In the genomic region with DNA sequence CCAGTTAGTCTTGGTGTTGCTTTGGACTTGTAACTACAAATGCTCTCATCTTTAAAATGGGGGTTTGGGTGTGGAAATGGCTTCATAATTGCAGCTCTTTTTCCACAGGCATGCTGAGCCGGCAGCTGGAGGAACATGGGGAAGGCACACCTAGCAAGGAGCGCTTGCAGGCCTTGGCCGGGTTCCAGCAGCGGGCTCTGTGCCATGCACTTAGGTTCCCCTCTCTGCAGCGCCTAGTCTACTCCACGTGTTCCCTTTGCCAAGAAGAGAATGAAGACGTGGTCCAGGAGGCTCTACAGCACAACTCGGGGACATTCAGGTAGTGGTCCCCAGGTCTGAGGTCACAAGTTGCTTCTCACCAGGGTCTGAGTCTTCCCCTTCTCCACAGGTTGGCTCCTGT, we compare ENCODE assay signal across 13 mouse cellular contexts. TPM values are rescaled to one million over a fixed set of nuclear protein-coding genes. Genes with fewer than 3 reads are reported as not detected.
DNase-seq lines count a peak whose midpoint lies in the region; ATAC-seq lines count a peak whose summit lies in the region.
"Had no signal": no experiment of that assay in that cellular context is flagged by ENCODE, and none has a peak within 500 bp of the region (broad histone marks: within the 10 kb centered on the region; RNA-seq: fewer than 3 reads in every experiment).

No protein-coding gene starts in this region.

- no peak overlapping the region for H3K27ac ChIP-seq in hindbrain, embryonic 15.5 days (replicated peaks)
- H3K27ac ChIP-seq in hindbrain, embryonic 11.5 days (ENCODE audit: low read depth, low read length), result no peak overlapping the region
- no peak overlapping the region for H3K27ac ChIP-seq in stomach, embryonic 16.5 days (ENCODE audit: low read length)
- H3K27ac ChIP-seq: forebrain, embryonic 12.5 days; hindbrain, embryonic 14.5 days; neural tube, embryonic 15.5 days had no signal

- peaks cover 12% of the 10 kb centered on the region for H3K4me1 ChIP-seq in hindbrain, embryonic 15.5 days (replicated peaks)
- H3K4me1 ChIP-seq in hindbrain, embryonic 11.5 days (replicated peaks; ENCODE audit: control insufficient read depth, insufficient read depth, low read length), result peaks cover 5% of the 10 kb centered on the region; the same call in 1 of the 2 replicates
- peaks cover 8% of the 10 kb centered on the region; the same call in 1 of the 2 replicates for H3K4me1 ChIP-seq in stomach, embryonic 16.5 days (ENCODE audit: control insufficient read depth, insufficient read depth, low read length)

- 74% methylated on average over 8 of the region's 8 CpGs for WGBS in hindbrain, embryonic 15.5 days
- WGBS in hindbrain, embryonic 11.5 days, result 92% methylated on average over 8 of the region's 8 CpGs
- WGBS in stomach, embryonic 16.5 days, result 61% methylated on average over 8 of the region's 8 CpGs

- peak; percentile 10; the same call in 1 of the 2 replicates for ATAC-seq in hindbrain, embryonic 15.5 days (ENCODE audit: low FRiP score, low read depth)
- ATAC-seq in hindbrain, embryonic 11.5 days (ENCODE audit: low FRiP score), result no peak
- ATAC-seq in stomach, embryonic 16.5 days (ENCODE audit: insufficient read depth, low FRiP score), result peak; percentile 48; the same call in 1 of the 2 replicates
- ATAC-seq in megakaryocyte-erythroid progenitor cell, adult 5-6 weeks (replicated peaks; ENCODE audit: low FRiP score, low TSS enrichment, poor library complexity, severe bottlenecking), result no peak

- H3K9me3 ChIP-seq in hindbrain, embryonic 15.5 days, result no peaks in the 10 kb centered on the region
- H3K9me3 ChIP-seq in hindbrain, embryonic 11.5 days (ENCODE audit: control insufficient read depth, low read length), result no peaks in the 10 kb centered on the region
- no peaks in the 10 kb centered on the region for H3K9me3 ChIP-seq in stomach, embryonic 16.5 days (replicated peaks; ENCODE audit: control insufficient read depth, low read length)
- H3K9me3 ChIP-seq: forebrain, embryonic 12.5 days; megakaryocyte, embryonic 14.5 days; neural tube, embryonic 15.5 days had no signal

- H3K27me3 ChIP-seq in hindbrain, embryonic 15.5 days, result no peaks in the 10 kb centered on the region
- no peaks in the 10 kb centered on the region for H3K27me3 ChIP-seq in hindbrain, embryonic 11.5 days (ENCODE audit: control insufficient read depth, insufficient read depth, low read length)
- no peaks in the 10 kb centered on the region for H3K27me3 ChIP-seq in stomach, embryonic 16.5 days (ENCODE audit: control insufficient read depth, insufficient read depth, low read length)
- H3K27me3 ChIP-seq: forebrain, embryonic 12.5 days; megakaryocyte, embryonic 14.5 days; neural tube, embryonic 15.5 days had no signal

- peak; percentile 56 for DNase-seq in adrenal gland, adult 2 months
- DNase-seq in adrenal gland, adult 18-20 months (ENCODE audit: low spot score in 2 of 2), result no peak
- DNase-seq in hindbrain, embryonic 11.5 days (ENCODE audit: low spot score), result no peak
- DNase-seq in testis, postnatal 10 days (ENCODE audit: low spot score), result peak; percentile 78
- DNase-seq in testis, postnatal 14 days (ENCODE audit: low spot score), result no peak

- no peak overlapping the region for H3K4me3 ChIP-seq in hindbrain, embryonic 15.5 days
- no peak overlapping the region for H3K4me3 ChIP-seq in hindbrain, embryonic 11.5 days (ENCODE audit: low read depth, low read length)
- no peak overlapping the region for H3K4me3 ChIP-seq in stomach, embryonic 16.5 days (replicated peaks; ENCODE audit: low read length)
- H3K4me3 ChIP-seq: forebrain, embryonic 12.5 days; megakaryocyte, embryonic 14.5 days; neural tube, embryonic 15.5 days had no signal

- no peak overlapping the region for H3K4me2 ChIP-seq in hindbrain, embryonic 15.5 days
- no peak overlapping the region for H3K4me2 ChIP-seq in hindbrain, embryonic 11.5 days (replicated peaks; ENCODE audit: low read depth, low read length)
- H3K4me2 ChIP-seq in stomach, embryonic 16.5 days (ENCODE audit: low read depth, low read length), result no peak overlapping the region
- H3K4me2 ChIP-seq: forebrain, embryonic 12.5 days; hindbrain, embryonic 14.5 days; neural tube, embryonic 15.5 days had no signal

- no peak overlapping the region for H3K9ac ChIP-seq in hindbrain, embryonic 15.5 days
- H3K9ac ChIP-seq in hindbrain, embryonic 11.5 days (ENCODE audit: low read depth, low read length), result no peak overlapping the region
- H3K9ac ChIP-seq in stomach, embryonic 16.5 days (ENCODE audit: low read length), result no peak overlapping the region
- H3K9ac ChIP-seq: forebrain, embryonic 12.5 days; hindbrain, embryonic 14.5 days; neural tube, embryonic 15.5 days had no signal

- peaks cover 82% of the 10 kb centered on the region for H3K36me3 ChIP-seq in hindbrain, embryonic 15.5 days
- peaks cover 12% of the 10 kb centered on the region; the same call in 1 of the 2 replicates for H3K36me3 ChIP-seq in hindbrain, embryonic 11.5 days (ENCODE audit: control insufficient read depth, insufficient read depth, low read length)
- H3K36me3 ChIP-seq in stomach, embryonic 16.5 days (ENCODE audit: control insufficient read depth, insufficient read depth, low read length), result peaks cover 19% of the 10 kb centered on the region

RNA-seq across cellular contexts. Expression of a gene that starts 5.4 kb away (rescaled TPM):
- total RNA-seq in adrenal gland, adult 2 months (2021), result 10 to 100 TPM; 16.8 to 23.0 TPM
- polyA plus RNA-seq in adrenal gland, adult 2 months (2012; rRNA removed), result 34.1 and 35.0 TPM in 2 replicates
- total RNA-seq in adrenal gland, adult 18-20 months (2021), result 10 to 100 TPM; 22.0 to 23.7 TPM
- polyA plus RNA-seq in hindbrain, embryonic 15.5 days (2015; fragmentation: Nextera tagmentation; extraction: Ambion mirVana), result 31.3 and 34.3 TPM in 2 replicates
- 26.8 and 27.8 TPM in 2 replicates for polyA plus RNA-seq in hindbrain, embryonic 11.5 days (2014; fragmentation: Nextera tagmentation; extraction: Ambion mirVana)
- polyA plus RNA-seq in stomach, embryonic 16.5 days (2015; fragmentation: Nextera tagmentation; extraction: Ambion mirVana), result 31.5 and 34.6 TPM in 2 replicates
- total RNA-seq in megakaryocyte-erythroid progenitor cell, adult 5-6 weeks (2014; fragmentation: Nextera tagmentation), result 36.6 and 54.3 TPM in 2 replicates
- total RNA-seq in megakaryocyte-erythroid progenitor cell, adult 5-6 weeks (2017), result 29.7 and 32.5 TPM in 2 replicates

RNA-seq across cellular contexts. Expression of a gene that starts 19.2 kb away (rescaled TPM):
- 10 to 100 TPM; 18.7 to 23.3 TPM for total RNA-seq in adrenal gland, adult 2 months (2021)
- 32.7 and 36.3 TPM in 2 replicates for polyA plus RNA-seq in adrenal gland, adult 2 months (2012; rRNA removed)
- total RNA-seq in adrenal gland, adult 18-20 months (2021), result 10 to 100 TPM; 22.2 to 23.3 TPM
- 11.1 and 11.5 TPM in 2 replicates for polyA plus RNA-seq in hindbrain, embryonic 15.5 days (2015; fragmentation: Nextera tagmentation; extraction: Ambion mirVana)
- 14.5 and 19.9 TPM in 2 replicates for polyA plus RNA-seq in hindbrain, embryonic 11.5 days (2014; fragmentation: Nextera tagmentation; extraction: Ambion mirVana)
- 7.7 and 8.7 TPM in 2 replicates for polyA plus RNA-seq in stomach, embryonic 16.5 days (2015; fragmentation: Nextera tagmentation; extraction: Ambion mirVana)
- total RNA-seq in megakaryocyte-erythroid progenitor cell, adult 5-6 weeks (2014; fragmentation: Nextera tagmentation), result 83.2 and 90.6 TPM in 2 replicates
- 10.4 and 11.1 TPM in 2 replicates for total RNA-seq in megakaryocyte-erythroid progenitor cell, adult 5-6 weeks (2017)

RNA-seq across cellular contexts. Expression of a gene that starts 22.1 kb away (rescaled TPM):
- not detected for total RNA-seq in adrenal gland, adult 2 months (2021)
- polyA plus RNA-seq in adrenal gland, adult 2 months (2012; rRNA removed), result 0.09 TPM in 1 of 2 replicates, not detected in the other
- total RNA-seq in adrenal gland, adult 18-20 months (2021), result not detected
- not detected in 2 replicates for polyA plus RNA-seq in hindbrain, embryonic 15.5 days (2015; fragmentation: Nextera tagmentation; extraction: Ambion mirVana)
- 0.15 TPM in 1 of 2 replicates, not detected in the other for polyA plus RNA-seq in hindbrain, embryonic 11.5 days (2014; fragmentation: Nextera tagmentation; extraction: Ambion mirVana)
- 1.2 and 1.3 TPM in 2 replicates for polyA plus RNA-seq in stomach, embryonic 16.5 days (2015; fragmentation: Nextera tagmentation; extraction: Ambion mirVana)
- total RNA-seq in megakaryocyte-erythroid progenitor cell, adult 5-6 weeks (2014; fragmentation: Nextera tagmentation), result not detected in 2 replicates
- not detected in 2 replicates for total RNA-seq in megakaryocyte-erythroid progenitor cell, adult 5-6 weeks (2017)
- total RNA-seq: left cerebral cortex, postnatal 10 days had no signal
- polyA plus RNA-seq: forebrain, embryonic 12.5 days; hindbrain, embryonic 14.5 days; neural tube, embryonic 15.5 days had no signal

RNA-seq across cellular contexts. Expression of a gene that starts 25.3 kb away (rescaled TPM):
- not detected for total RNA-seq in adrenal gland, adult 2 months (2021)
- polyA plus RNA-seq in adrenal gland, adult 2 months (2012; rRNA removed), result 0.08 TPM in 1 of 2 replicates, not detected in the other
- under 1 TPM in 1 of 2 experiments, not detected in 1; 0.33 TPM for total RNA-seq in adrenal gland, adult 18-20 months (2021)
- 0.30 and 0.39 TPM in 2 replicates for polyA plus RNA-seq in hindbrain, embryonic 15.5 days (2015; fragmentation: Nextera tagmentation; extraction: Ambion mirVana)
- polyA plus RNA-seq in hindbrain, embryonic 11.5 days (2014; fragmentation: Nextera tagmentation; extraction: Ambion mirVana), result 0.26 TPM in 1 of 2 replicates, not detected in the other
- polyA plus RNA-seq in stomach, embryonic 16.5 days (2015; fragmentation: Nextera tagmentation; extraction: Ambion mirVana), result 0.30 and 0.35 TPM in 2 replicates
- total RNA-seq in megakaryocyte-erythroid progenitor cell, adult 5-6 weeks (2014; fragmentation: Nextera tagmentation), result 0.57 and 2.0 TPM in 2 replicates
- total RNA-seq in megakaryocyte-erythroid progenitor cell, adult 5-6 weeks (2017), result not detected in 2 replicates

Comparison
In these comparisons a context has a peak if more than half of its experiments do, and no peak if none do; other contexts are left out.
1. DNase-seq: peak in adrenal gland, adult 2 months (single experiment) and testis, postnatal 10 days (single experiment); none in adrenal gland, adult 18-20 months (0 of 2), hindbrain, embryonic 11.5 days (single experiment) and testis, postnatal 14 days (single experiment).
2. ATAC-seq: peak in hindbrain, embryonic 15.5 days (single experiment) and stomach, embryonic 16.5 days (single experiment); none in hindbrain, embryonic 11.5 days (single experiment) and megakaryocyte-erythroid progenitor cell, adult 5-6 weeks (single experiment).